Mouse (Mus musculus): Measurements from ENCODE around the gene Vangl1. TPM values are rescaled to one million over a fixed set of nuclear protein-coding genes. Genes with fewer than 3 reads are reported as not detected.

Gene Vangl1
- polyA plus RNA-seq, 2 experiments = 62.2 to 62.8 TPM

- H3K9me3 ChIP-seq (ENCODE audit: control insufficient read depth, low read length) = no peaks in the 10 kb centered on the region
- no peak overlapping the region for H3K4me2 ChIP-seq (ENCODE audit: low read depth)
- TF ChIP-seq CTCF (IDR thresholded peaks at IDR 0.05; ENCODE audit: low read depth) = no peak
- TF ChIP-seq EP300 (IDR thresholded peaks at IDR 0.05; ENCODE audit: low read depth) = no peak
- no peak overlapping the region for H3K27ac ChIP-seq
- peaks cover 6 to 14% of the 10 kb centered on the region in 2 experiments; a peak in 3 of 4 replicates for H3K4me1 ChIP-seq (replicated peaks; ENCODE audit: control insufficient read depth in 2 of 2, insufficient read depth in 2 of 2, low read length in 1 of 2)
- no peak for DNase-seq (ENCODE audit: low read depth in 3 of 3, low spot score in 3 of 3)
- no peak overlapping the region for H3K9ac ChIP-seq (replicated peaks)
- H3K27me3 ChIP-seq (ENCODE audit: control insufficient read depth, insufficient read depth, low read length) = no peaks in the 10 kb centered on the region
- ATAC-seq (ENCODE audit: insufficient read depth) = no peak
- WGBS (ENCODE audit: insufficient replicate concordance) = 69% methylated on average over 1 of the region's 1 CpGs
- H3K36me3 ChIP-seq (replicated peaks; ENCODE audit: control insufficient read depth, insufficient read depth, low read depth) = no peaks in the 10 kb centered on the region
- no peak overlapping the region for H3K4me3 ChIP-seq (ENCODE audit: insufficient read depth in 1 of 2, low read depth in 2 of 2, low read length in 2 of 2)
These were observed 78.9 kb downstream of the Vangl1 start for GRCm38 (mm10) chr3:102125546-102125945.

- ATAC-seq (ENCODE audit: insufficient read depth) = no peak
These were observed 80.8 kb downstream of the Vangl1 start for GRCm38 (mm10) chr3:102123654-102124053.

GRCm38 (mm10) chr3:102122046-102122445 is 82.4 kb downstream of the Vangl1 start:
- no peak for TF ChIP-seq EP300 (IDR thresholded peaks at IDR 0.05; ENCODE audit: low read depth)
- peak; percentile 73 for TF ChIP-seq CTCF (IDR thresholded peaks at IDR 0.05; ENCODE audit: low read depth)
- DNase-seq (ENCODE audit: low read depth in 3 of 3, low spot score in 3 of 3) = no peak

More at GRCm38 (mm10) chr3:102123654-102124053, 80.8 kb downstream of the Vangl1 start:
- H3K27me3 ChIP-seq (ENCODE audit: control insufficient read depth, insufficient read depth, low read length) = no peaks in the 10 kb centered on the region
- no peak for TF ChIP-seq EP300 (IDR thresholded peaks at IDR 0.05; ENCODE audit: low read depth)
- no peak for DNase-seq (ENCODE audit: low read depth in 3 of 3, low spot score in 3 of 3)
- no peak overlapping the region for H3K9ac ChIP-seq (replicated peaks)
- no peaks in the 10 kb centered on the region for H3K36me3 ChIP-seq (replicated peaks; ENCODE audit: control insufficient read depth, insufficient read depth, low read depth)
- WGBS (ENCODE audit: insufficient replicate concordance) = 63% methylated on average over 6 of the region's 6 CpGs
- H3K9me3 ChIP-seq (ENCODE audit: control insufficient read depth, low read length) = no peaks in the 10 kb centered on the region
- no peak overlapping the region for H3K27ac ChIP-seq
- peaks cover 4 to 10% of the 10 kb centered on the region in 2 experiments; a peak in 3 of 4 replicates for H3K4me1 ChIP-seq (replicated peaks; ENCODE audit: control insufficient read depth in 2 of 2, insufficient read depth in 2 of 2, low read length in 1 of 2)
- no peak overlapping the region for H3K4me3 ChIP-seq (ENCODE audit: insufficient read depth in 1 of 2, low read depth in 2 of 2, low read length in 2 of 2)
- no peak overlapping the region for H3K4me2 ChIP-seq (ENCODE audit: low read depth)

GRCm38 (mm10) chr3:102120947-102121346 is 83.5 kb downstream of the Vangl1 start:
- Histone ChIP-seq H3K27me3 (ENCODE audit: control insufficient read depth, insufficient read depth, low read length) (no peaks in the 10 kb centered on the region), H3K4me1 (replicated peaks; ENCODE audit: control insufficient read depth in 2 of 2, insufficient read depth in 2 of 2, low read length in 1 of 2) (peaks cover 4% of the 10 kb centered on the region in 2 experiments; a peak in 2 of 4 replicates), H3K36me3 (replicated peaks; ENCODE audit: control insufficient read depth, insufficient read depth, low read depth) (no peaks in the 10 kb centered on the region), H3K9ac (replicated peaks) (no peak overlapping the region), H3K27ac (no peak overlapping the region), H3K9me3 (ENCODE audit: control insufficient read depth, low read length) (no peaks in the 10 kb centered on the region), H3K4me3 (ENCODE audit: insufficient read depth in 1 of 2, low read depth in 2 of 2, low read length in 2 of 2) (no peak overlapping the region), H3K4me2 (ENCODE audit: low read depth) (no peak overlapping the region)
- peak; percentile 79 for ATAC-seq (ENCODE audit: insufficient read depth)
- no peak for TF ChIP-seq EP300 (IDR thresholded peaks at IDR 0.05; ENCODE audit: low read depth)
- peak; percentile 60 for TF ChIP-seq CTCF (IDR thresholded peaks at IDR 0.05; ENCODE audit: low read depth)
- DNase-seq (ENCODE audit: low read depth in 3 of 3, low spot score in 3 of 3) = peak in 1 of 3 experiments; percentile 37

More at GRCm38 (mm10) chr3:102122046-102122445, 82.4 kb downstream of the Vangl1 start:
- 71% methylated on average over 7 of the region's 7 CpGs for WGBS (ENCODE audit: insufficient replicate concordance)
- Histone ChIP-seq H3K4me2 (ENCODE audit: low read depth) (no peak overlapping the region), H3K27ac (no peak overlapping the region), H3K9ac (replicated peaks) (no peak overlapping the region), H3K36me3 (replicated peaks; ENCODE audit: control insufficient read depth, insufficient read depth, low read depth) (no peaks in the 10 kb centered on the region), H3K9me3 (ENCODE audit: control insufficient read depth, low read length) (no peaks in the 10 kb centered on the region), H3K4me1 (replicated peaks; ENCODE audit: control insufficient read depth in 2 of 2, insufficient read depth in 2 of 2, low read length in 1 of 2) (peaks cover 4 to 6% of the 10 kb centered on the region in 2 experiments; a peak in 2 of 4 replicates), H3K4me3 (ENCODE audit: insufficient read depth in 1 of 2, low read depth in 2 of 2, low read length in 2 of 2) (no peak overlapping the region), H3K27me3 (ENCODE audit: control insufficient read depth, insufficient read depth, low read length) (no peaks in the 10 kb centered on the region)
- ATAC-seq (ENCODE audit: insufficient read depth) = no peak

GRCm38 (mm10) chr3:102111979-102112599 is 92.4 kb downstream of the Vangl1 start:
- 67% methylated on average over 7 of the region's 7 CpGs for WGBS (ENCODE audit: insufficient replicate concordance)
- no peak overlapping the region for H3K9ac ChIP-seq (replicated peaks)
- H3K4me2 ChIP-seq (ENCODE audit: low read depth) = no peak overlapping the region
- H3K9me3 ChIP-seq (ENCODE audit: control insufficient read depth, low read length) = no peaks in the 10 kb centered on the region
- no peaks in the 10 kb centered on the region for H3K36me3 ChIP-seq (replicated peaks; ENCODE audit: control insufficient read depth, insufficient read depth, low read depth)
- H3K4me1 ChIP-seq (replicated peaks; ENCODE audit: control insufficient read depth in 2 of 2, insufficient read depth in 2 of 2, low read length in 1 of 2) = no peaks in the 10 kb centered on the region
- TF ChIP-seq CTCF (IDR thresholded peaks at IDR 0.05; ENCODE audit: low read depth) (no peak), EP300 (IDR thresholded peaks at IDR 0.05; ENCODE audit: low read depth) (no peak)
- H3K4me3 ChIP-seq (ENCODE audit: insufficient read depth in 1 of 2, low read depth in 2 of 2, low read length in 2 of 2) = no peak overlapping the region
- ATAC-seq (ENCODE audit: insufficient read depth) (no peak), DNase-seq (ENCODE audit: low read depth in 3 of 3, low spot score in 3 of 3) (no peak)
- no peaks in the 10 kb centered on the region for H3K27me3 ChIP-seq (ENCODE audit: control insufficient read depth, insufficient read depth, low read length)
- no peak overlapping the region for H3K27ac ChIP-seq

All from liver, embryonic 14.5 days (tissue).